Mouse (Mus musculus) CD4-positive, CD25-positive, alpha-beta regulatory T cell, adult 4 months (primary cell): ENCODE measurements around the gene Nudt4. TPM values are rescaled to one million over a fixed set of nuclear protein-coding genes. Genes with fewer than 3 reads are reported as not detected.

Experiments
- polyA plus RNA-seq, 2 experiments: library from polyadenylated mRNA; unstranded; fragments of 100-300 nt; shearing (Covaris generic); gene quantifications; one replicate each; pipeline ENCODE4 v1.2.1; 2017

The Nudt4 gene
- polyA plus RNA-seq, 2 experiments from 2014 or later, result 7.0 to 9.1 TPM

Other genes with a start within 250 kb of the Nudt4 start
- 10 to 100 TPM; 31.3 to 31.6 TPM for gene Cradd, start 240.0 kb downstream of the Nudt4 start, polyA plus RNA-seq
- gene Socs2, start 147.0 kb downstream of the Nudt4 start, polyA plus RNA-seq, result 10 to 100 TPM; 37.5 to 40.4 TPM
- gene Mrpl42, start 62.2 kb downstream of the Nudt4 start, polyA plus RNA-seq, result 100 to 1,000 TPM; 167 TPM
- gene Ube2n, start 49.0 kb downstream of the Nudt4 start, polyA plus RNA-seq, result 100 to 1,000 TPM; 307 to 309 TPM
- not detected for gene Anapc15-ps, start 109.3 kb upstream of the Nudt4 start, polyA plus RNA-seq